Mouse (Mus musculus) kidney, embryonic 14.5 days (tissue): ENCODE data around the gene Gm21985. TPM values are rescaled to one million over a fixed set of nuclear protein-coding genes. Genes with fewer than 3 reads are reported as not detected.

Experiments
- ATAC-seq: fragments of 200-750 bp; cut with Nextera tagmentation; 2 replicates; pipeline ENCODE4 v1.8.0; 2017; ENCODE audit warnings: moderate number of reproducible peaks, mild to moderate bottlenecking, moderate TSS enrichment, moderate library complexity; ENCODE audit not compliant: low FRiP score, low TSS enrichment
- H3K27ac ChIP-seq: fragments of 300-500 bp; sonication (generic); 2 replicates; pipeline ENCODE4 v1.5.1; 2014; ENCODE audit warnings: low read depth, mild to moderate bottlenecking, low read length, moderate library complexity, mixed read lengths
- H3K27me3 ChIP-seq: fragments of 300-500 bp; sonication (generic); 2 replicates; pipeline ENCODE4 v1.6.1; 2014; ENCODE audit warnings: mild to moderate bottlenecking, low read length; ENCODE audit not compliant: control insufficient read depth, insufficient read depth
- H3K36me3 ChIP-seq: fragments of 300-500 bp; sonication (generic); 2 replicates; pipeline ENCODE4 v1.6.1; 2014; ENCODE audit warnings: low read length, mixed read lengths; ENCODE audit not compliant: control insufficient read depth, insufficient read depth
- H3K4me1 ChIP-seq: fragments of 300-500 bp; sonication (generic); 2 replicates; pipeline ENCODE4 v1.6.1; 2014; ENCODE audit warnings: low read length, mixed read lengths; ENCODE audit not compliant: control insufficient read depth, insufficient read depth
- H3K4me2 ChIP-seq: fragments of 300-500 bp; sonication (generic); replicated peaks from 2 replicates; pipeline ENCODE4 v1.6.1; 2014; ENCODE audit warnings: low read depth, mild to moderate bottlenecking, low read length
- H3K4me3 ChIP-seq: fragments of 300-500 bp; sonication (generic); 2 replicates; pipeline ENCODE4 v1.5.1; 2014; ENCODE audit warnings: mild to moderate bottlenecking, low read length
- H3K9ac ChIP-seq: fragments of 300-500 bp; sonication (generic); 2 replicates; pipeline ENCODE4 v1.6.1; 2014; ENCODE audit warnings: low read depth, mild to moderate bottlenecking, low read length, moderate library complexity
- H3K9me3 ChIP-seq: fragments of 300-500 bp; sonication (generic); 2 replicates; pipeline ENCODE4 v1.6.1; 2016; ENCODE audit warnings: low read length; ENCODE audit not compliant: control insufficient read depth
- WGBS: fragments of 180-500 bp; shearing (Covaris S2); extraction: QIAGEN DNeasy Blood & Tissue Kit; methylation state at CpG from one replicate; pipeline ENCODE4 v1.1.7; 2014; 5-methylcytosine and 5-hydroxymethylcytosine counted together
- polyA plus RNA-seq: library from polyadenylated mRNA; unstranded; fragments of >200 nt; fragmentation: Nextera tagmentation; extraction: Ambion mirVana; gene quantifications from 2 replicates; pipeline ENCODE4 v1.2.1, GENCODE M21; 2014

Gm21985 gene
- not detected in 2 replicates for polyA plus RNA-seq

DNA sequence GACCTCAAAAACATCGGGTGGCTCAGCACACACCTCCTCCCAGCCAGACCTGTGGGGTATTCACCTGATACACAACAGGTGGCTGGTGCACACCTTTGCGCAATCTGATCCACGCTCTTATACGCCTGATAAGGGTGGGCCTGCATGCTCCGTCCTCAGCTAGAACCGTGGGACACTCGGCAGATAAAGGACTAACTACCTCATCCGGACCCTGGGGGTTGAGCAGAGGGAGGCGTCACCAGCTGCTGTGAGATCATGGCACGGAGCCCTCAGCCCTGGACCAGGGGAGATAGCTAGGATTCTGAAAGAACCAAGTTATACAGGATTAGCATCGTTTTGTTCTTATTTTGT is at the start of gene Gm21985:
Gene Gm21985, plus strand, starts transcription at position 73 of the 351 bp plus-strand sequence.
- Histone ChIP-seq H3K9me3 (no peaks in the 10 kb centered on the region), H3K27ac (peak within 1 kb of the TSS; percentile 72), H3K4me1 (peaks cover 9% of the 10 kb centered on the region; the same call in 1 of the 2 replicates), H3K36me3 (no peaks in the 10 kb centered on the region), H3K4me2 (peak within 1 kb of the TSS; percentile 84), H3K27me3 (no peaks in the 10 kb centered on the region), H3K4me3 (peak within 1 kb of the TSS; percentile 76), H3K9ac (peak within 1 kb of the TSS; percentile 72)
- ATAC-seq, result peak; percentile 32; the same call in 1 of the 2 replicates
- WGBS, result 2% methylated on average over 11 of the region's 11 CpGs

DNA sequence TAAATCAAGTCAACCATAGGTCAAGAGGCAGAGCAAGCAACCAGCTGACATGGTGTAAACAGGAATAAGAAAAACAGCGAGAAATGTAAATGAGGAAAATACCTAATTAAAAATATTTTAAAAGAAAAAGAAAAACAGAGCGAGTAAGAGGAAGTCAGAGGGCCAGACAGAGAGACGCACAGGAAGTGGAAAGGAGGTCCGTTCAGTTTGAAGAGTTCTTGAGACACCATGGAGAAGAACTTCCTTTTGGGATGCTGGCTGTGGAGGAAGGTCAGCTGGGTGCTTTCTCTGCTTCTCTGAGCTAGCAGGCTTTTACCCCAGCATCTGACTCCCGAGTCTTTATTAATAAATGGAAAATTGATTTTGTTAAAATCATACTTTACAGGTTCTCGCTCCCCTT is 48.5 kb upstream of the Gm21985 start:
- H3K27me3 ChIP-seq, result no peaks in the 10 kb centered on the region

DNA sequence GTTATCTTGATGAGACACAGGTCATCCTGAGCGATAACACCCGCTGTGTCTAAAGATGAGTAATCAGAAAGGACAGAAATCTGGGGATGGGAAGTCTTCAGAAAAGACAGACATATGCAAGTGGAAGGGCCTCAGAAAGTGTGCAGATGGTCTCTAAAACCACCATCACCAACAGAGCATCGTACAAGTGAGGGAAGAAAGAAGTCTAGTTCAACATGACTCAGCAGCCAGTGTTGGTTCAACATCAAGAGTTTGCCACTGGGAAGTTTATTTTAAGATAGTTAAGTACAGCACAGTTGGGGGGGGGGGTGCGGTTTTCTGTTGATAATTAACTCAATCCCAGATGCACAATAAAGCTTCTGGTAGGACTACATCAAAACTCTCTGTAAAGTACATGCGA is 45.2 kb upstream of the Gm21985 start:
- Histone ChIP-seq H3K9ac (no peak overlapping the region), H3K36me3 (no peaks in the 10 kb centered on the region), H3K4me2 (no peak overlapping the region), H3K27me3 (no peaks in the 10 kb centered on the region), H3K4me3 (no peak overlapping the region), H3K9me3 (no peaks in the 10 kb centered on the region), H3K27ac (no peak overlapping the region), H3K4me1 (no peaks in the 10 kb centered on the region)
- WGBS, result 89% methylated on average over 5 of the region's 5 CpGs
- no peak for ATAC-seq

More for the DNA sequence above, 48.5 kb upstream of the Gm21985 start:
- Histone ChIP-seq H3K9me3 (no peaks in the 10 kb centered on the region), H3K36me3 (no peaks in the 10 kb centered on the region), H3K4me2 (no peak overlapping the region), H3K4me3 (no peak overlapping the region), H3K27ac (no peak overlapping the region), H3K4me1 (no peaks in the 10 kb centered on the region), H3K9ac (no peak overlapping the region)
- 84% methylated on average over 6 of the region's 6 CpGs for WGBS
- ATAC-seq, result no peak

DNA sequence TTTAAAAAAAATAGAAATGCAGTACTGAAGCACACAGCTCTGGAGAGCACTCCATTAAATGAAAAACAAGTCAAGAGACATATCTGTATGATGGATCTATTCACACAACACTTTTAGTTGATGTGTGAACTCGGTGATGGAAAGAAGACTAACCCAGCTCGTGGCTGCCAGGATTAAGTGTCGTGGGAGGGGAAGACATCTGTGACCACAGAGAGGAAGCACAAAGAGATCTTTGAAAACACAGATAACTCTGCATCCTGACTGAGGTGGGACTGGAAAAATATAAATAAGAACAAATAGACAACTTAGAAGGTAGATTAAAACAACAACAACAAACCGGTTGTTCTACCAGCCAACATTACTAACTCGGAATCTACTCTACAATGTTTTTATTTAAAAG is 43.5 kb upstream of the Gm21985 start:
- no peak for ATAC-seq

DNA sequence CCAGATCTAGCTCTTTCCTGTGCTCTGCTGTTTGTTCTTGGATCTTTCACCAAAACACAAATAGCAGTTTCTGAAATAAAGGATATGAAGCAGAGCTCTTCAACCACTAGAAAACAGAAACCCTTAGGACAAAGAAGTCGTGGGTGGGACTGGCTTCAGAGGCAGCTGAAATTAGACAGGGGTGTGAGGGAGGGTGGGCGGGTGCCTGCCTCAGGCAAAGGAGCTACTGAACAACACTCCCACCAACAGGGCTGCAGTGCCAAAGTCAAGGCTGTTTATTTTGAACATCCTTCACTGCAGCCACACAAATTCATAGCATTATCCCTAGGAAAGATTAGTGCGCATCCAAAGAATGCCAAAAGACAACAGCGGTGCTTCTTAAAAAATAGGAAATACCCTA is 41.8 kb upstream of the Gm21985 start:
- no peak for ATAC-seq
- Histone ChIP-seq H3K9me3 (no peaks in the 10 kb centered on the region), H3K4me1 (no peaks in the 10 kb centered on the region), H3K36me3 (no peaks in the 10 kb centered on the region), H3K4me3 (no peak overlapping the region), H3K9ac (no peak overlapping the region), H3K4me2 (no peak overlapping the region), H3K27me3 (no peaks in the 10 kb centered on the region), H3K27ac (no peak overlapping the region)
- WGBS, result 69% methylated on average over 4 of the region's 4 CpGs

More for the DNA sequence above, 43.5 kb upstream of the Gm21985 start:
- Histone ChIP-seq H3K27ac (no peak overlapping the region), H3K9ac (no peak overlapping the region), H3K27me3 (no peaks in the 10 kb centered on the region), H3K4me2 (no peak overlapping the region), H3K36me3 (no peaks in the 10 kb centered on the region), H3K4me3 (no peak overlapping the region), H3K9me3 (no peaks in the 10 kb centered on the region), H3K4me1 (no peaks in the 10 kb centered on the region)
- WGBS, result 71% methylated on average over 5 of the region's 5 CpGs

DNA sequence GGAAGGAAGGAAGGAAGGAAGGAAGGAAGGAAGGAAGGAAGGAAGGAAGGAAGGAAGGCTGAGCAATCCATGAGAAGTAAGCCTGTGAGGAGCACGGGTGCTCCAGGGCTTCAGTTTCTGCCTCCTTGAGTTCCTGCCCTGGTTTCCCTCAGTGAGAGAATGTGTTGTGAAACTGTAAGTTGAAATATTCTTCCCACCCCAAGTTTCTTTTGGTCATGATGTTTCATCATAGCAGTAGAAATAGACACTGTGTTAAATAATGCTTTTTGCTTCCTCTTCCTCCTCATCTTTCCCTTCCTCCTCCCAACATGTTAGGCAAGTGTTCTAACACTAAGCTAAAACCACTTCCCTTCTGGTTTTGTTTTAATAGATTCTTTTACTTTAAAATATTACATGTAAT is 33.5 kb upstream of the Gm21985 start:
- no peak overlapping the region for H3K9ac ChIP-seq
- H3K27me3 ChIP-seq, result no peaks in the 10 kb centered on the region
- H3K4me1 ChIP-seq, result no peaks in the 10 kb centered on the region
- ATAC-seq, result no peak
- H3K36me3 ChIP-seq, result no peaks in the 10 kb centered on the region
- no peak overlapping the region for H3K4me2 ChIP-seq
- no peak overlapping the region for H3K27ac ChIP-seq
- no peak overlapping the region for H3K4me3 ChIP-seq
- WGBS, result 88% methylated on average over 1 of the region's 1 CpGs
- no peaks in the 10 kb centered on the region for H3K9me3 ChIP-seq

DNA sequence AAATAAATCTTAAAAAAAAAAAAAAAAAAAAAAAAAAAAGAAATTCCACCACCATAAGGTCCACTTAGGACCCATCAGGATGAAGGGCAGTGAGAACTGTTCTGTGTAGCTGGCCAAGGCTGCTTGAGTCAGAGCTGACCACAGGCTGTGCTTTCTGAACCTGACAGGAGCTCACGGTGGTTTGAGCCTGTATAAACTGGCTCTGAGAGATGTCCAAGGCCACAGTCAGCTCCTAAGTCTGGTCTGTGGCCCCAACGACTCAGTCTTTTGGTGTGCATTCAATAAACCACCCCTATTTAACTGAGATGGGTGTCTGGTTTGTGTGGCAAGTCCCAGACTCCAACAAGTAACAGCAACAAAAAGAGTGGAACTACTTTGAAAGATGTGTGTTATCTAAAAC is 29.5 kb upstream of the Gm21985 start:
- no peaks in the 10 kb centered on the region for H3K9me3 ChIP-seq
- H3K4me1 ChIP-seq, result peaks cover 6% of the 10 kb centered on the region; the same call in 1 of the 2 replicates
- H3K4me3 ChIP-seq, result no peak overlapping the region
- H3K9ac ChIP-seq, result no peak overlapping the region
- 77% methylated on average over 2 of the region's 2 CpGs for WGBS
- no peaks in the 10 kb centered on the region for H3K36me3 ChIP-seq
- ATAC-seq, result no peak
- no peaks in the 10 kb centered on the region for H3K27me3 ChIP-seq
- no peak overlapping the region for H3K4me2 ChIP-seq
- H3K27ac ChIP-seq, result no peak overlapping the region

DNA sequence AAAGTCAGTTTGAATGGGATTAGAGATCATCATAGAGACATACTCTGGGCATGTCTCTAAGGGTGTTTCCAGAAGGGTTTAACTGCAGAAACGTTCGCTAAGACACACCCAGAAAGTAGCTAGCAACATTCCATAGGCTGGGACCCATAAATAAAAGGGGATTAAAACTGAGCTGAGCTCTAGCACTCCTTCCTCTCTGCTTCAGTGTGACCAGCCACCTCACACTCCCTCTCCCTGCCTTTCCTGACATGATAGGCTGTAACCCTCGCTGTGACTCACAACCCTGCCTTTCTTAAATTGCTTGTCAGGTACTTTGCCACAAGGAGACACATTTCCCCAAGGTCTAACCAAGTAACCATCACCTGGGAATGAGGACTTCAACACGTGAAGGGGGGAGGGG is 28.1 kb upstream of the Gm21985 start:
- 8% methylated on average over 4 of the region's 4 CpGs for WGBS
- no peak overlapping the region; the same call in 1 of the 2 replicates for H3K4me2 ChIP-seq

DNA sequence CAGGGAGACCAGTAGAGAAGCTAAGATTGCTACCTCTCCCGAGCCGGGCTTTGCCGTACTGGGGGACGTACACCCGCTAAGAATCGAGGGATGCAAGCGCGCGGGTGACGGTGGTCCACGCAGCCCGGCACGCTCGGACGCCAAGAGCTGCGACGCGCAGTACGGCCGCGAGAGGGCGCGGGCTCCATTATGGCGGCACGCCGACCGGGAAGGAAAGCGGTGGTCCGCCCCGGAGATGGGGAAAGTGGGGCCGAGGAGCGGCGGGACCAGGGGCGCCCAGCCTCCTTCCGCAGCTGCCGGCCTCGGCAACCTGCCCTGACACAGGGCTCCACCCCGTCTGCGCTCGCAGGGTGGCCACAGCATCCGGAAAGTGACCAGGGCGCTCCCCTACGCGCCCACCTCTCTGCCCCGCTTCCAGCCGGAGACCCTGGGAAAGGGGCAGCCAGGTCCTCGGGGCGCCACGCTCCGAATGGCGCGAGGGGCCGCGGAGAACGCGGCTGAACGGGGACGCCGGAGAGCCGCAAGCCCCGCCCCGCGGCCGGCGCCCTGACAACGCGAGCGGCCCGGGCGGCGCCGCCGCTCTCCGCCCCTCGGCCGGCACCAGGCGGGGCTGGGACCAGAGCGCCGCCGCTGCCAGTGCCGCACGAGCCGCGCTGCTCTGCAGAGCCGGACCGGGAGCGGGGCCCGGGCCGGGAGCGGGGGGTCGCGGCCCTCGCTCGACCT is 26.7 kb upstream of the Gm21985 start, which contains the start of gene Lpcat4:
Gene Lpcat4, plus strand, starts transcription at position 257 of the 723 bp plus-strand sequence.
- Histone ChIP-seq H3K9me3 (no peaks in the 10 kb centered on the region), H3K4me3 (peak within 1 kb of the TSS; percentile 79), H3K9ac (peak within 1 kb of the TSS; percentile 81), H3K4me1 (peaks cover 14% of the 10 kb centered on the region; the same call in 1 of the 2 replicates), H3K4me2 (peak within 1 kb of the TSS; percentile 91), H3K36me3 (peaks cover 4% of the 10 kb centered on the region; the same call in 1 of the 2 replicates), H3K27me3 (no peaks in the 10 kb centered on the region), H3K27ac (peak within 1 kb of the TSS; percentile 93)
- ATAC-seq, result peak; percentile 90
- WGBS, result under 1% methylated on average over 58 of the region's 94 CpGs

More for the DNA sequence above, 28.1 kb upstream of the Gm21985 start:
- Histone ChIP-seq H3K9me3 (no peaks in the 10 kb centered on the region), H3K27me3 (no peaks in the 10 kb centered on the region), H3K4me3 (no peak overlapping the region), H3K9ac (no peak overlapping the region), H3K36me3 (no peaks in the 10 kb centered on the region), H3K4me1 (peaks cover 9% of the 10 kb centered on the region; the same call in 1 of the 2 replicates), H3K27ac (no peak overlapping the region)
- ATAC-seq, result no peak
